Mouse (Mus musculus): ENCODE data around the gene Olfr639.
"Not testable (repeated sequence)": the region's sequence is repeated elsewhere in the genome, so short reads cannot be mapped to it uniquely, and the experiment has no call there.

Gene Olfr639

DNA sequence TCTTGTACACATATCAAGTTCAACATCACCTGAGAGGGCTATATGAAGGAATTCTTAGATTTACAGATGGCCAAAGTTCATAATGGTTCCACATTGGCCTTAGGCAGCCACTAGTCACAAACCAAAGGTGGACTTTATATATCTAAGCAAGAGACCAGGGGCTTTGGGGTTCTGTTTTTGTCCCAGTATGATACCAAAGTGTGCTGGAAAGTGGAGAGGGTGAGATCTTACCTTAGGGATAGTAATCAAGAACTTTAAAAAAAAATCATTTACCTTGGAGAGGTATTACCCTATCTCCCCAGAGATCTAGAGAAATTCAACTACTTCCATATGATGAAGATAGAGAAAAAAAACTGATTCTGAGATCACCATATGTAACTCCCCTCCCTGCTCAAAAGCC, at the start of gene Olfr639:
Gene Olfr639, minus strand, starts transcription at position 101 of the 400 bp plus-strand sequence.
- no peak for DNase-seq (ENCODE audit: low spot score in 2 of 2)

DNA sequence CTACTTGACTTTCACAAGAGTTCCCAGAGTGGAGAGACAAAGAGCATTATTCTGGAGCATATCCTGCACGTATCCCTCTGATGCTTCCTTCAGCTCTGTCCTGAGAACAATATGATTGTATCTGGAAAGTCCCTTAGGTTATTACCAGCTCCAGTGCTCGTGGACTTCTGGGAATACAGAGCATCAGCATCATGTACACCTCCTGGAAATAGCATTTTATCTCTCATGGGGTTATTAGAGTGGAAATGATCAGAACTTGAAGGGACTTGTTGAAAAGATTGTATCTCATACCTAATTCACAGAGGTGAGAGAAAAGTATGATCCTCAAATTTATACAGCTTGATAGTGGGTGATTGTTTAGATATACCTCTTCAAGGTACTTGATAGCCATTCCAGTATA, 44.2 kb upstream of the Olfr639 start, which contains the start of gene 4930516K23Rik:
Gene 4930516K23Rik, minus strand, starts transcription at position 101 of the 400 bp plus-strand sequence.
- no peak for DNase-seq (ENCODE audit: low spot score in 2 of 2)

DNA sequence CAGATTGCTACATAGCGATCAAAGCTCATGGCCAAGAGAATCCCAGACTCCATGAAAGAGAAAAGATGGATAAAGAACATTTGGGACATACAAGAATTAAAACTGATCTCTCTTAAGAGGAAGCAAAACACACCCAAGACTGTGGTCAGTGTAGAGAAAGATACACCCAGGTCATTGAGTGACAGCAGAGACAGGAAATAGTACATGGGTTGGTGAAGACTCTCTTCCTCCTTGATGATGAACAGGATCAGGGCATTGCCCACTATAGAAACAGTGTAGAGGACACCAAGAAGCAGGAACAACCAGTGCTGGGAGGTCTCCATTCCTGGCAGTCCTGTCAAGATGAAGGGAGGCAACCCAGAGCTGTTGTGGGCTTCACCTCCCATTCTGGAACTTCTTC, 42.1 kb upstream of the Olfr639 start:
- DNase-seq (ENCODE audit: low spot score in 2 of 2), result no peak

DNA sequence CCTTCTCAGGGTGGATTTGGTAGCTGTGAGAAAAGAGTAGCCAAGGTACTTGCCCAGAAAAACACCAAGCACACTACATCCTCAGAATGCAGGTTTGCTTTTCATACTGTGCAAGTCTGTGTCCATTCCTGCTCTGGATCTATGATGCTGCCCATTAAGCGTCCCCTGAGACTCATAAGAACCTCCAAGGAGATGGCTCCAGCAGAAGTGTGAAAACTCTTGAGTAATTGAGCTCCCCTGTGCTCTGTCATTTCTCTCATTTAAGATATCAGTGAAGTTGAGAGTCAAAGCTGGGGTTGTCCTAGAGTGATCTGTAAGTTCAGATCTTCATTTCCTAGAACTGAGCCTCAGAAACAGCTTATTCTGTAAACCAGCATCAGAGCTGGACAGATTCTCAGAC, 35.5 kb upstream of the Olfr639 start, which contains the start of gene Olfr642:
Gene Olfr642, minus strand, starts transcription at position 101 of the 400 bp plus-strand sequence.
- DNase-seq (ENCODE audit: low spot score in 2 of 2), result no peak

DNA sequence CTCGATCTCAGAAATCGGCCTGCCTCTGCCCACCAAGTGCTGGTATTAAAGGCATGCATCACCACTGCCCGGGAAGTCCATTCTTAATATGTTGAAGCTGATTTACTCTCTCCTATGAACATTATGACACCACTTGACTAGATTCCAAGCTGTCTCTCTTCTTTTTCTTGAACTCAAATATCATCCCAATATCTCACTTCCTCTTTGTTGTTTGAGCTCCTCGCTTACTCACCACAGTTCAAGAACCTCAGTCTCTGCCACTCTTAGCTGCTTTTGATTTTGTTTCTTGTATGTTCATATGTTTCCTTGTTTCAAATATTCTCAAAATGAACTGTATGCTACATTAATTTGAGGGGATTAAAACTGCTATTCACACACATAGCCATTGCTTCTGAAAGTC, 33.6 kb upstream of the Olfr639 start:
- DNase-seq (ENCODE audit: low spot score in 2 of 2), result no peak

DNA sequence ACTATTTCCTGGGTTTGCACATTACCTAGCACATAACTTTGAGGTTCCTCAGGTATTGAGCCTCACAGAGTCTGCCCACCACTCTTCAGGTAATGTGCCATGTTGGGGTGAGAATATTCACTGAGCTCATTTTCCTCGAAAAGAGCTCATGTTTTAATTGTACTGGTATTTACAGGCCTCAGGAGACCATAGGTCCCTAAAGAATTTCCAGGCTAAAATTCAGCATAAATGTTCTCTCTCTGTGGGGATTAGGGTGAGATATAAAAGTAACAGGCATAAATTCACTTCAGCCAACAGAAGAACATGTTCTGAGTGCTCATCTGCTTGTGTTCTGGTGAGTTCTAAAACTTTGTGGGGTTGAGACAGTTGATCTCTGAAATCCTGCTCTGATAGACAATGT, 18.0 kb upstream of the Olfr639 start, which contains the start of gene Olfr641:
Gene Olfr641, plus strand, starts transcription at position 301 of the 400 bp plus-strand sequence.
- no peak for DNase-seq (ENCODE audit: low spot score in 2 of 2)

DNA sequence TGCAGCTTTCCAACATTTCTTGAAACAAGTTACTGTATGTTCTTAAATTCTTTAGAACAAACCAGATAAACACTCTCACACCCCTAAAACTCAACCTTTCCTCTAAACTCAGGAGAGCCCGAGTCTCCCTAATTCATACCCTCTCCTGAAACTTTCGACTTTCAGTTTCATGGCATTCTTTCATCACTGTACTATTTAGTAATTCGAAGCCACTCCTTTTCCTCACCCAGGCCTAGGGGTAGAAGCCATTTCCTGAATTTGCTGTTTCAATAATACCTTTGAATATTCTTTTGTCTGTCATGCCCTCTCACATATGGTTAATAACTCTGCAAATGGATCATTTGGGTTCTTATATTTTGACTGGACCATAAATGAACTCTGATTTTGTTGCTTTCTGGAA, 9.9 kb upstream of the Olfr639 start:
- DNase-seq (ENCODE audit: low spot score in 2 of 2), result no peak

DNA sequence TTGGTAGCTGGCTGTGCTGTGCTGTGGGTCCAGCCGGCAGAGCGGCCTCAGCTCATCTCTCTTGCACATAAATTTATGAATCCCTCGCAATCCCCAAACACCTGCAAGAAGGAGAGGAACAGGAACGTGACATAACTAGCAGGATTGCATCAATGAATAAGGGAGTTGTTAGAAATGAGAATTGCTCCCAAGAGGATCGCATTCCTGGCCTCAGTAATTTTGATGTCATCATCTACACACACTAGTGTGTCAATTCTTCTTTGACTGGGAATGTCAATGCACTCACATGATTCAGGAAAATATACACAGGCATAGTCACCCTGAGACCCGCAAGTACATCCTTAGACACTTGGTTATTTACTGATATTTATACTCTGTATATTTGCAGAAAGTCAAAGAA, 8.4 kb upstream of the Olfr639 start, which contains the start of gene Olfr640:
Gene Olfr640, minus strand, starts transcription at position 101 of the 400 bp plus-strand sequence.
- no peak for DNase-seq (ENCODE audit: low spot score in 2 of 2)

DNA sequence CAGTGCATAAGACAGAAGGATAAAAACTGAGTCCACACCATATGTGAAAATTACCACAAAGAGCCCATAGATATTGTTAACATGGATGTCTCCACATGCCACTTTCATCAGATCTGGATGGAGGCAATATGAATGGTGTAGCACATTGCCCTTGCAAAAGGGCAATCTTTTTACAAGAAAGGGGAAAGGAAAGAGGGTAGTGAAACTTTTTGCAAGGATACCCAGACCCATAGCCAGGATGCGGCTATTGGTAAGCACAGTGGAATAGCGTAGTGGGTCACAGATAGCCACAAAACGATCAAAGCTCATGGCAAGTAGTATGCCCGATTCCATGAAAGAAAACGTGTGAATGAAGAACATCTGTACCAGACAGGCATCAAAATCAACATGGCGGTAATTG, 4.5 kb upstream of the Olfr639 start:
- DNase-seq (ENCODE audit: low spot score in 2 of 2), result no peak

DNA sequence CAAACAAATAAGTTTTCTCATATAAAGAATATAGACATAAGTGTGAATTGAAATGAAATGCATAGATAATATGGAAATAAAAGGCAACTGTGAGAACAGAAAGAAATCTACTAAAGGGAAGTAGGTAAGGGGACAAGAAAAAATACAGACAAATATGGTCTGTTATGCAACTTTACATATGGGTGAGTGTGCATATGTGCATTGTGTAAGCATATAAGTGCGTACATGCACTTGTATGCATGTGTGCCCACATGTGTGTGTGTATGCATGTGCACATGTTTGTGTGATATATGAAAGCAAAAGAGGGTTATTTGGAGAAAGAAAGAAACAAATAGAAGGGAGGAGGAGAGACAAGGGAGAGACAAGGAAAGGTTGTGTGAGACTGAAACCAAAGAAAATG, 1.9 kb upstream of the Olfr639 start:
- no peak for DNase-seq (ENCODE audit: low spot score in 2 of 2)

DNA sequence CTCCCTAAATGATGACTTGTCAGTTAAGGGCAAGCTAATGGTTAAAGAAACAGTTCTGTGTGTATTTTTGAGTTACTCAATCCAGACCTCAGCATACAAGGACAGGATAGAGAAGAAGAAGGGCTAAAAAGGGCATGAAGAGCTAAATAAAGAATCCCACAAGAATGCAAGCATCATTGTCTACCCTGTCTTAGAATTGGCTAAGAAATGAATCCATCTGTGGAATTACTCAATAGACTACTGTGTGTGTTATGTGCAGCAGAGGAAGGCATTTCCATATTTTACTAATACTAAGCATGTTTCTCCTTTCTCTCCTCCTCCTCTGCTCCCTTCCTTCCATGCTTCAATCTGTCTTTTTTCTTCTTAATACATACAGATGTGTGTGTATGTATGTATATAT, 18.0 kb downstream of the Olfr639 start:
- no peak for DNase-seq (ENCODE audit: low spot score in 2 of 2)

DNA sequence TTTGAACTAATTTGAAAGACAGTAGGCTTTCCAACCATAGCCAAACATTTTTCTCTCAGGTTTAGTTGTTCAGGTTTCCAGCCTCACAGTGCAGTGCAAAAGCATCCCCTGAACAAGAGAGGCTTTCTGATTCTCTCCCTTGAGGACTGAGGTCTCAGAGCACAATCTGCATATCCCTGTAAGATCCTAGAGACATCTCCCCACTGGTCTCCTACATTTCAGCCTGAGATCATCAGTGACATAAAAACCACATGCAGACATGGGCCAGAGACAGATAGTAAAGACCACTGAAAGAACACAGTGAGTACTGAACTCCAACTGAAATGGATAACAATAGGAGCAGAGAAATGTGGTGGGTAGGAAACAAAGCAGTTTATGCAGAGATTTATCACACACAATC, 18.7 kb downstream of the Olfr639 start, which contains the start of gene Olfr638:
Gene Olfr638, plus strand, starts transcription at position 301 of the 400 bp plus-strand sequence.
- no peak for DNase-seq (ENCODE audit: low spot score in 2 of 2)

DNA sequence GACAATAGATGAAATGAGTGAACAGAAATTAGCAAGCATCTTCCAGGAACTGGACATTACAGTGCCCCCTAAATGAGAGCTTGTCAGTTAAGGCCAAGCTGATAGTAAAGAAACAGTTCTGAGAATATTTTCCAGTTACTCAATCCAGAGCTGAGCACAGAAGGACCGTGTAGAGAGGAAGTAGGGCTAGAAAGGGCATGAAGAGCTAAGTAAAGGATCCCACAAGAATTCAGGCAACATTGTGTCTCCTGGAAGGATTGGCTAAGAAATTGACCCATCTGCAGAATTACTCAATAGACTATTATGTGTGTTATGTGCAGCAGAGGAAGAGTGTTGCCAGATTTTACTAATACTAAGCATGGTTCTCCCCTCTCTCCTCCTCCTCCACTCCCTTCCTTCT, 45.3 kb downstream of the Olfr639 start:
- no peak for DNase-seq (ENCODE audit: low spot score in 2 of 2)

DNA sequence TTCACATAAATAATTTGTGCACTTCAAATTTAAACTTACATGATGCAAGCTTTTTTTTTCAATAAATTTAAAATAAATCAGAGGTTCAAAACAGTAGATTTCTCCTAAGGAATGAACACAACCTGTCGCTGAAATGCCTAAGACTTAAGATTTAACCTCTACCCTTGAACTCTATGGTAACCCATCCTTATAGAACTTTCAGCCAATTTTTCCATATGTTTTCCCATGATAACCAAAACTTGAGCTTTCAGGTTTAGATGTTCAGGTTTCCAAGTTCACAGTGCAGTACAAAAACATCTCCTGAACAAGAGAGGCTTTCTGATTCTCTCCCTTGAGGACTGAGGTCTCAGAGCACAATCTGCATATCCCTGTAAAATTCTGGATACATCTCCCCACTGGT, 46.3 kb downstream of the Olfr639 start, which contains the start of gene Olfr635:
Gene Olfr635, plus strand, starts transcription at position 301 of the 400 bp plus-strand sequence.
- no peak for DNase-seq (ENCODE audit: low spot score in 2 of 2)

DNA sequence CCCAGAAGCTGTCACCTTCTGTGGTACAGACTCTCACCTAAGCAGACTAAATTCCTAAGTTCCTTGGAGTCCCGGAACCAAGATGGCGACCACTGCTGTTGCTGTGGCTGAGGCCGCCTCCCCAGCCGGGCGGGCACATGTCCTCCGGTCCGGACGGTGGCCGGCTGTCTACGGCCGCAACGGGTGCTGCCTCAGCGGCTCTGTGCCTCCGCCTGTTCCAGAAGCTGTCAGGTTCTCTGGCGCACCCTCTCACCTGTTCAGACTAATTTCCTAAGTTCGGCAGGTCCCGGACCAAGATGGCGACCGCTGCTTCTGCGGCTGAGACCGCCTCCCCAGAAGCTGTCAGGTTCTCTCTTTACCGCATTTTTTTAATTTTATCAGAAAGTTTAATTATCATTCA, 50.2 kb downstream of the Olfr639 start:
- DNase-seq (ENCODE audit: low spot score in 2 of 2), result not testable (repeated sequence)

All from thymus, postnatal 10 days (tissue).